Mouse (Mus musculus) stomach, embryonic 16.5 days (tissue): Measurements from ENCODE around the gene Cldn19. TPM values are rescaled to one million over a fixed set of nuclear protein-coding genes. Genes with fewer than 3 reads are reported as not detected.

ENCODE experiments used
- ATAC-seq: fragments of 200-750 bp; cut with Nextera tagmentation; 2 replicates; pipeline ENCODE4 v1.8.0; 2017; ENCODE audit warnings: moderate number of reproducible peaks, moderate TSS enrichment; ENCODE audit not compliant: insufficient read depth, low FRiP score
- H3K27ac ChIP-seq: fragments of 300-500 bp; sonication (generic); 2 replicates; pipeline ENCODE4 v1.5.1; 2014; ENCODE audit warnings: low read length
- H3K27me3 ChIP-seq: fragments of 300-500 bp; sonication (generic); 2 replicates; pipeline ENCODE4 v1.6.1; 2014; ENCODE audit warnings: low read length, control low read depth, mixed read lengths; ENCODE audit not compliant: control insufficient read depth, insufficient read depth
- H3K36me3 ChIP-seq: fragments of 300-500 bp; sonication (generic); 2 replicates; pipeline ENCODE4 v1.6.1; 2014; ENCODE audit warnings: low read length; ENCODE audit not compliant: control insufficient read depth, insufficient read depth
- H3K4me1 ChIP-seq: fragments of 300-500 bp; sonication (generic); 2 replicates; pipeline ENCODE4 v1.6.1; 2014; ENCODE audit warnings: low read length, control low read depth, mixed read lengths; ENCODE audit not compliant: control insufficient read depth, insufficient read depth
- H3K4me2 ChIP-seq: fragments of 300-500 bp; sonication (generic); 2 replicates; pipeline ENCODE4 v1.6.1; 2014; ENCODE audit warnings: low read depth, low read length, mixed read lengths
- H3K4me3 ChIP-seq: fragments of 300-500 bp; sonication (generic); replicated peaks from 2 replicates; pipeline ENCODE4 v1.5.1; 2014; ENCODE audit warnings: mild to moderate bottlenecking, low read length
- H3K9ac ChIP-seq: fragments of 300-500 bp; sonication (generic); 2 replicates; pipeline ENCODE4 v1.6.1; 2014; ENCODE audit warnings: low read length
- H3K9me3 ChIP-seq: fragments of 300-500 bp; sonication (generic); replicated peaks from 2 replicates; pipeline ENCODE4 v1.6.1; 2016; ENCODE audit warnings: low read length, control low read depth; ENCODE audit not compliant: control insufficient read depth
- whole genome bisulfite sequencing: fragments of 180-500 bp; shearing (Covaris S2); extraction: QIAGEN DNeasy Blood & Tissue Kit; methylation state at CpG from one replicate; pipeline ENCODE4 v1.1.7; 2014; 5-methylcytosine and 5-hydroxymethylcytosine counted together
- polyA plus RNA-seq: library from polyadenylated mRNA; unstranded; fragments of >200 nt; fragmentation: Nextera tagmentation; extraction: Ambion mirVana; gene quantifications from 2 replicates; pipeline ENCODE4 v1.2.1, GENCODE M21; 2015

The Cldn19 gene
- polyA plus RNA-seq, 1 experiment from 2014 or later = 0.10 TPM

DNA sequence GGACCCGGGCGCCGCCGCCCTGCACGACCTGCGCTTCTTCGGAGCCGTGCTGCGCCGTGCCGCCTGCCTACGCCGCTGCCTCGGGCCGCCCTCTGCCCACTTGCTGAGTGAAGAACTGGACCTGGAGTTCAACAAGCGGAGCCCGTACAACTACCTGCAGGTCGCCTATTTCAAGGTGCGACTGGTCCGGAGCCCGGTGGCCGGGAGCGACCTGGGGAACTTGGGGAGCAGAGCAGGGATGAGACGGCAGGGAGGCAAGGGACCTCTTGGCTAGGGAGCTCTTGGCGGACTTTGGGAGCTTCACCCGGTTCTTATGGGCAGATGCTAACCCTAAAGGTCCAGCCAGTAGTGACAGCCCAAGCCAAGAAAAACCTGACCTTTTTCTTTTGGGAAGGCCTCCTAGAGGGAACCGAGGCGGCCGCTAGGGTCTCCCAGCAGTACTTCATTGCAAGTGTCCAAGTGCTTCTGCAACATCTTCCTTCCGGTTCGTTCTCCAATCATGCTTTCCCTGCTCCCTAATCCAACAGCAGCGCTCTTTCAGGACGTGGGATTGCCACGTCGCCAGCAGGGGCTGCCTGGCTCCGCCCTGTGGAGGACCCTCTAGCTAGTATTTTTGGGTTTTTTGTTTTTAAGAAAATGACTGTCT is 21.8 kb upstream of the Cldn19 start:
- Histone ChIP-seq H3K27me3 (no peaks in the 10 kb centered on the region), H3K9me3 (no peaks in the 10 kb centered on the region), H3K27ac (peak overlapping the region; percentile 76), H3K4me3 (peak overlapping the region; percentile 87), H3K36me3 (no peaks in the 10 kb centered on the region), H3K4me2 (peak overlapping the region; percentile 69), H3K4me1 (peaks cover 11% of the 10 kb centered on the region; the same call in 1 of the 2 replicates), H3K9ac (peak overlapping the region; percentile 80)
- ATAC-seq = peak; percentile 39
- WGBS = under 1% methylated on average over 36 of the region's 36 CpGs

DNA sequence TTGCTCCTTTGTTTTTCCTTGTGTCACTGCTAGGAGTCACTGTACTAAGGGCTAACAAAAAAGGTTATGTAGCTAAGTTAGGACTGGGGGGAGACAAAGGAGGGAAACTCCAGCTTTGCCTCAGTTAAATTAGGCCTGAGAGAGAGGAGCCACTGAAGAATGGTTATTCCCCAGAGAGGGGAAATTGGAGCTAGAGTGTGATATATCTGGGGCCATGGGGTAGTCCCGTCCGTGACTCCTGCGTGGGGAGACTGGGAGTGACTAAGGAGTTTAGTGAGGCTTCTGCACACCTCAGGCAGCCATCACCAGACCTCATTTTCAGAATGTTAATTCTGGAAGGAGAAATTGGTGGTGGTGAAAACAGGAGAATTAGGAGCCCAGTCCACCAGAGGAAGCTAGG is 20.9 kb upstream of the Cldn19 start:
- Histone ChIP-seq H3K9ac (peak overlapping the region; percentile 80; the same call in 1 of the 2 replicates), H3K4me1 (peaks cover 12% of the 10 kb centered on the region; the same call in 1 of the 2 replicates), H3K4me2 (peak overlapping the region; percentile 69), H3K36me3 (no peaks in the 10 kb centered on the region), H3K27me3 (no peaks in the 10 kb centered on the region), H3K4me3 (peak overlapping the region; percentile 87), H3K9me3 (no peaks in the 10 kb centered on the region), H3K27ac (peak overlapping the region; percentile 76; the same call in 1 of the 2 replicates)
- WGBS = 71% methylated on average over 3 of the region's 3 CpGs
- ATAC-seq = no peak

GRCm38 (mm10) chr4:119238661-119239060 is 16.6 kb upstream of the Cldn19 start:
- no peak for ATAC-seq
- no peaks in the 10 kb centered on the region for H3K36me3 ChIP-seq
- 68% methylated on average over 3 of the region's 3 CpGs for WGBS
- H3K4me1 ChIP-seq = peaks cover 13% of the 10 kb centered on the region; the same call in 1 of the 2 replicates
- H3K9ac ChIP-seq = no peak overlapping the region
- H3K27me3 ChIP-seq = no peaks in the 10 kb centered on the region
- H3K9me3 ChIP-seq = no peaks in the 10 kb centered on the region
- H3K4me3 ChIP-seq = no peak overlapping the region
- peak overlapping the region; percentile 49; the same call in 1 of the 2 replicates for H3K27ac ChIP-seq
- no peak overlapping the region for H3K4me2 ChIP-seq

GRCm38 (mm10) chr4:119239181-119239682 is 16.0 kb upstream of the Cldn19 start:
- H3K4me1 ChIP-seq = peaks cover 13% of the 10 kb centered on the region; the same call in 1 of the 2 replicates
- 32% methylated on average over 12 of the region's 12 CpGs for WGBS
- peak overlapping the region; percentile 67 for H3K9ac ChIP-seq
- no peaks in the 10 kb centered on the region for H3K9me3 ChIP-seq
- H3K4me3 ChIP-seq = peak overlapping the region; percentile 11
- H3K36me3 ChIP-seq = no peaks in the 10 kb centered on the region
- peak overlapping the region; percentile 49 for H3K27ac ChIP-seq
- peak; percentile 67; the same call in 1 of the 2 replicates for ATAC-seq
- H3K4me2 ChIP-seq = peak overlapping the region; percentile 36; the same call in 1 of the 2 replicates
- H3K27me3 ChIP-seq = no peaks in the 10 kb centered on the region

DNA sequence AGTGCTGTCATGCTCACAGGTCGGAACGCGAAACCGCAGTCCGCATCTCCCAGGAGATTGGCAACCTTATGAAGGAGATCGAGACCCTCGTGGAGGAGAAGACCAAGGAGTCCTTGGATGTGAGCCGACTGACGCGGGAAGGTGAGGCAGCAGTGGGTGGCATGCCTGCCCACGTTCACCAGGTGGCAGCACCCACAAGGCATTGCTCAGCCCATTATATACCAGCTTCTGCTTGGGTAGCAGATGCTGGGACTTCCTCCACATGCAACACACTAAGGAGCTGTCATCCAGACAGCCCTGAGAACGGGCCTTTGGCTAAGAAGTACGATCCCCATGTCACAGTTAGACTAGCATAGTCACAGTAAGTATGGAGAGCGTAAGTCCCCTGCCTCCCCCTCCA is 13.6 kb upstream of the Cldn19 start:
- Histone ChIP-seq H3K36me3 (no peaks in the 10 kb centered on the region), H3K9me3 (no peaks in the 10 kb centered on the region), H3K4me1 (0 out of 2 replicates have a peak, but pooled peaks cover 5% of the 10 kb centered on the region), H3K27ac (no peak overlapping the region), H3K9ac (no peak overlapping the region), H3K4me3 (no peak overlapping the region), H3K4me2 (no peak overlapping the region), H3K27me3 (no peaks in the 10 kb centered on the region)
- 84% methylated on average over 14 of the region's 14 CpGs for WGBS
- no peak for ATAC-seq

DNA sequence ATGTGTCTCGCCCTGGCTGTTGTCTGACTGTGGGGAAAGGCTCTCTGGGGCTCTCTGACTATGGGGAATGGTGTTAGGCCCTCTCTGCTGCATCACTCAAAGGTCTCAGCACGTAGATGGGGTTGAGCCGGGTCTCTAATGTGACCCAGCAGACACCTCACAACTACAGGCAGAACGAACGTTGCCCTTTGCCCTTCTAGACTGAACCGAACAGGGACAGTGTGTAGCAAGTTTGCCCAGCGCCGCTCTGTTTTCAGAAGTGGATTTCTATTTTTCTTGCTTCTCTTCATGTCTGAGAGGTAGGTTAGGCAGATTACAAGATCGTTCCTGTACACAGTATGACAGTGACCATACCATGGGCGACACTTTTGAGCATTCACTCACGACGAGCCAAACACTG is 12.6 kb upstream of the Cldn19 start:
- no peak for ATAC-seq
- H3K4me1 ChIP-seq = peaks cover 7% of the 10 kb centered on the region
- no peaks in the 10 kb centered on the region for H3K9me3 ChIP-seq
- 89% methylated on average over 12 of the region's 12 CpGs for WGBS
- no peaks in the 10 kb centered on the region for H3K27me3 ChIP-seq
- H3K36me3 ChIP-seq = no peaks in the 10 kb centered on the region
- H3K4me3 ChIP-seq = no peak overlapping the region
- no peak overlapping the region for H3K27ac ChIP-seq
- H3K4me2 ChIP-seq = no peak overlapping the region
- no peak overlapping the region for H3K9ac ChIP-seq

- Histone ChIP-seq H3K4me2 (no peak overlapping the region), H3K36me3 (no peaks in the 10 kb centered on the region), H3K27ac (no peak overlapping the region; the same call in 1 of the 2 replicates), H3K9ac (peak overlapping the region; percentile 7; the same call in 1 of the 2 replicates), H3K4me3 (no peak overlapping the region), H3K4me1 (peaks cover 6% of the 10 kb centered on the region), H3K9me3 (no peaks in the 10 kb centered on the region), H3K27me3 (no peaks in the 10 kb centered on the region)
- 70% methylated on average over 22 of the region's 22 CpGs for WGBS
- ATAC-seq = no peak
Observed at GRCm38 (mm10) chr4:119244468-119245240, 10.6 kb upstream of the Cldn19 start.

- no peak overlapping the region for H3K9ac ChIP-seq
- H3K9me3 ChIP-seq = no peaks in the 10 kb centered on the region
- no peaks in the 10 kb centered on the region for H3K36me3 ChIP-seq
- H3K27me3 ChIP-seq = no peaks in the 10 kb centered on the region
- H3K4me1 ChIP-seq = peaks cover 6% of the 10 kb centered on the region
- peak; percentile 15; the same call in 1 of the 2 replicates for ATAC-seq
- no peak overlapping the region; the same call in 1 of the 2 replicates for H3K27ac ChIP-seq
- H3K4me3 ChIP-seq = no peak overlapping the region
- 60% methylated on average over 7 of the region's 7 CpGs for WGBS
- H3K4me2 ChIP-seq = no peak overlapping the region
Observed at GRCm38 (mm10) chr4:119245556-119245955, 9.7 kb upstream of the Cldn19 start.

DNA sequence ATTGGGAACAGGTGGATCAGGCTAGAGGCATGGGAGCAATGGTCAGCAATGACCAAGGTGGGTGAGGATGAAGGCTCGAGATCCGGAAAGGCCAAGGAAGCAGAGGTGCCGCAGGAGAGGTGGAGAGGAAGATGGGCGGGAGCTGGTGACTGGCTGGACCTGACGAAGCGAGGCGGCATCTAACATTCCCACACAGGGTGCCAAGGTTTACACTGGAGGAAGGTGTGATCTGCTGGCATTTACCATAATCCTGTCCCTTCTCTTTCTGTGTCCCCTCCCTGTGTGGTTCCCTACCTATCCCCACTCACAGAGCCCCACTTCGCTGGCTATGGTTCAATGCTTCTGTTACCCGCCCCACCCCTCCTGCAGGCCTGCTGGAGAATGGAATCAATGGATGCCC is 9.3 kb upstream of the Cldn19 start:
- Histone ChIP-seq H3K27ac (no peak overlapping the region), H3K27me3 (no peaks in the 10 kb centered on the region), H3K4me1 (peaks cover 6% of the 10 kb centered on the region), H3K9me3 (no peaks in the 10 kb centered on the region), H3K4me2 (no peak overlapping the region), H3K9ac (no peak overlapping the region), H3K36me3 (no peaks in the 10 kb centered on the region), H3K4me3 (no peak overlapping the region)
- 80% methylated on average over 9 of the region's 9 CpGs for WGBS
- no peak for ATAC-seq
